Mouse (Mus musculus): ENCODE measurements around the gene Pah. TPM values are rescaled to one million over a fixed set of nuclear protein-coding genes. Genes with fewer than 3 reads are reported as not detected.

Gene Pah
- polyA plus RNA-seq, 1 experiment from 2014 or later: not detected

DNA sequence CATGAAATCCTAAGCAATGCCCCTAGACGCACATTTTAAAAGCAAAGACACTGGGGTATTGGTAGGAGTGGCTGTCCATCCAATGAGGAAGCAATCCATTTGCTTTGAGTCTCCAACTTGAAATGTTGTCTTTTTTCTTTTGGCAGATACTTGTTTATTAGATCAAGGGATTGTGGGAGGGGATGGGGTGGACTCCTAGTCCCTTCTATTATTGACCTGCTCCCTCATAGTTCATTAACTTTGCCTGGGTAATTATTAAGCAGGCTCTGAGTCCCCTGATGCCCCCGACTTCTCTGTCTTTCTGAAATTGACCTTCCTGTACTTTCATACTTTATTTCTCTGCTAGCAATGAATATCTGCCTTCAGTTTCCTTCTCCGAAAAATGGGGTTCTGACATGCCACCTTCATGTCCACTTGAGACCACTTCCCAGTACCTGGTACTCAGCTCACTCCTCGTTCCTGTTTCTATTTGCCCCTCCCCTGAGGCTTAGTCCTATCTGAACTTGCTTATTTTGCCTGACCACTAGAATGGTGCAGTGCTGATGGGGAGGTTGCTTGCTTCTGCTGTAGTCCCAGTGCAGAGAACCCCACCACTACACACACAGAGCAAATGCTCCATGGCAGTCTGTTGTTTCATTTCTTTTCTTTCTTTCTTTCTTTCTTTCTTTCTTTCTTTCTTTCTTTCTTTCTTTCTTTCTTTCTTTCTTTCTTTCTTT lies 1.0 kb upstream of the Pah start:
- Histone ChIP-seq H3K4me2 (replicated peaks; ENCODE audit: low read depth, low read length) (no peak overlapping the region), H3K27ac (ENCODE audit: low read length) (no peak overlapping the region), H3K9ac (replicated peaks; ENCODE audit: low read depth) (no peak overlapping the region), H3K36me3 (ENCODE audit: insufficient read depth, low read length) (no peaks in the 10 kb centered on the region), H3K27me3 (replicated peaks; ENCODE audit: insufficient read depth, low read length) (no peaks in the 10 kb centered on the region), H3K9me3 (ENCODE audit: low read length) (no peaks in the 10 kb centered on the region), H3K4me3 (ENCODE audit: low read depth, low read length) (no peak overlapping the region), H3K4me1 (ENCODE audit: insufficient read depth, low read depth, low read length) (no peaks in the 10 kb centered on the region)
- no peak for TF ChIP-seq EP300 (IDR thresholded peaks at IDR 0.05)
- no peak for TF ChIP-seq CTCF (IDR thresholded peaks at IDR 0.05)
- DNase-seq (ENCODE audit: low spot score): no peak
- 64% methylated on average over 4 of the region's 4 CpGs for WGBS
- no peak for ATAC-seq

DNA sequence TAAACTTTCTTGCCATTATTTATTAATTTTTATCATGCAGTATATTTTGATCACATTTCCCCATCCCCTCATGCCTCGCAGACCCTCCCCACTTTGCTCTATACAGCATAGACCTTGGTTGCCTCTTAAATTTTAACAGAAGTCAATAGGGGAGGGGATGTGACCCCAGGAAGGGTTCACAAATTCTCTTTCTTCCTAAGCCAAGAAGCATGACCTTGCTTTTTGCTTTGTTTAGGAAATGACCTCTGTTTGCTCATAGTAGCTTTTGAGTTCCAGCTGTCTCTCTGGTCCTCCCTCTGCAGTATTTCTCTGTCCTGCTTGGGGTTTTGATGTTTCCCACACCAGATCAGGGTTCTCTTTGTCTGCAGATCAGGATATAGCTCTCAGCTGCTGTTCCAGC lies 12.6 kb downstream of the Pah start:
- no peak for TF ChIP-seq EP300 (IDR thresholded peaks at IDR 0.05)
- TF ChIP-seq CTCF (IDR thresholded peaks at IDR 0.05): no peak
- no peak overlapping the region for H3K9ac ChIP-seq (replicated peaks; ENCODE audit: low read depth)
- no peak overlapping the region for H3K4me2 ChIP-seq (replicated peaks; ENCODE audit: low read depth, low read length)
- no peak overlapping the region for H3K27ac ChIP-seq (ENCODE audit: low read length)
- ATAC-seq (no peak), DNase-seq (ENCODE audit: low spot score) (no peak)
- H3K36me3 ChIP-seq (ENCODE audit: insufficient read depth, low read length): no peaks in the 10 kb centered on the region
- H3K27me3 ChIP-seq (replicated peaks; ENCODE audit: insufficient read depth, low read length): no peaks in the 10 kb centered on the region
- no peaks in the 10 kb centered on the region for H3K9me3 ChIP-seq (ENCODE audit: low read length)
- H3K4me1 ChIP-seq (ENCODE audit: insufficient read depth, low read depth, low read length): no peaks in the 10 kb centered on the region
- WGBS: 76% methylated on average over 1 of the region's 1 CpGs
- H3K4me3 ChIP-seq (ENCODE audit: low read depth, low read length): no peak overlapping the region

DNA sequence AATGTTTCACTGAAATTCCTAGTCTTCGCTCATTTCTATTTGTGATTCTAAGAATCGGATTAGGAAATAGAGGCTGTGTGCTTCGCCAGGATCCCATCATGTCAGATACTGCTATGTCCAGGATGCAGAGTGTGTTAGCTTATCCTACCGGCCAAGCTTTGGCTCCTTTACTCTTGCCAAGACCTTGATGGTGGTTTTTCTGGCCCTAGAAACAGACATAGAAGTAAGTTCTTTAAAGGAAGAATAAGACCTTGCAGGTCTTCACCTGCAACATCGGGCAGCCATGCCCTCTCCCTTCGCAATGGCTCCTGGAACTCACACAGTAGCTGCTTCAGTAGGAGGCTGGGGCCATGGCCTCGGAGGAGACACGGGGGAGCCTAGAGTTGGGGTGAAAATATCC lies 24.2 kb downstream of the Pah start:
- no peaks in the 10 kb centered on the region for H3K27me3 ChIP-seq (replicated peaks; ENCODE audit: insufficient read depth, low read length)
- TF ChIP-seq CTCF (IDR thresholded peaks at IDR 0.05): no peak
- TF ChIP-seq EP300 (IDR thresholded peaks at IDR 0.05): no peak
- no peak overlapping the region for H3K27ac ChIP-seq (ENCODE audit: low read length)
- no peak for DNase-seq (ENCODE audit: low spot score)
- H3K36me3 ChIP-seq (ENCODE audit: insufficient read depth, low read length): no peaks in the 10 kb centered on the region
- no peaks in the 10 kb centered on the region for H3K9me3 ChIP-seq (ENCODE audit: low read length)
- ATAC-seq: no peak
- no peak overlapping the region for H3K4me2 ChIP-seq (replicated peaks; ENCODE audit: low read depth, low read length)
- no peak overlapping the region for H3K4me3 ChIP-seq (ENCODE audit: low read depth, low read length)
- 76% methylated on average over 8 of the region's 8 CpGs for WGBS
- no peak overlapping the region for H3K9ac ChIP-seq (replicated peaks; ENCODE audit: low read depth)
- H3K4me1 ChIP-seq (ENCODE audit: insufficient read depth, low read depth, low read length): no peaks in the 10 kb centered on the region

DNA sequence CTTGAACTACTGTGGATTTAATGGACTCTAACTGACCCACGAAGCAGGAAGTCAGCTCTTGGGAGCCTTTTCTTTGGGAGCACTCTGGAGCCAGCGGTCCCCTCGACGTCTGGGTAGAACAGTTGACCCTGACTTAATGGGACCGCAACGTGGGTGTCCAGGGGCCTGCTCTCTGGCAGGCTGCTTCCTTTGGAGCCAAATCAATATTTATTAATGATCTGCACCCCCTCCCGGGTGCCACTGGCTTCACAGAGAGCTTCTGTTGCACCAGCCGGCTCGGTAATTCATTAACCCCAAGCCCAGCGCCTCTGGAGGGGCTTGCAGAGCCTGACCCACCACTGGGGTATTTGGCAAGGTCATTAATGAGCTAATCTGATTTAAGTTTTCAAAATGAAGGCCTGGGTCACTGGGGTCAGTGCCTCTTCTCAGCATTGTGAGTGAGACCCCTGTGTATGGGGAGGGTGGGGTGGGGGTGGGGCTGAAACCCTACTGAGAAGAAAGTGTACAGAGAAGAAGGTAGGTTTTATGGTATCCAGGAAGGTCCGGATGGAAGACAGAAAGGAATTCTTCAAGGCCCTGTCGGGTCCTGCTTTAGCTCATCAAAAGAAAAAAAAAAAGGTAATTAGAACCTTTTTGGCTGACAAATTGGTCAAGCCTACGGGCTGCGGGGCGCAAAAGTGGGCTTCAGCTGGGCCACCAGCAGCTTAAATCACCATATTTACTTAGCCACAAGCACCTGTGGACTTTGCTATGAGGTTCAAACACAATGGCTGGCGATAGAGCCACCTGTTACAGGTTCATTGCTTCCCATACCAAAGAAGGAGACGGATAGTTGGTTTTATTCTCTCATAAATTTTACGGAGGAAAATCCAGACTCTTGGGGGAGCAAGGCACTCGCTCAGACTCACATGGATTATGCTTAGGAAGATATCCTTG lies 25.0 kb downstream of the Pah start:
- Histone ChIP-seq H3K4me3 (ENCODE audit: low read depth, low read length) (no peak overlapping the region), H3K27me3 (replicated peaks; ENCODE audit: insufficient read depth, low read length) (no peaks in the 10 kb centered on the region), H3K27ac (ENCODE audit: low read length) (no peak overlapping the region), H3K9ac (replicated peaks; ENCODE audit: low read depth) (no peak overlapping the region), H3K4me2 (replicated peaks; ENCODE audit: low read depth, low read length) (no peak overlapping the region), H3K4me1 (ENCODE audit: insufficient read depth, low read depth, low read length) (no peaks in the 10 kb centered on the region), H3K36me3 (ENCODE audit: insufficient read depth, low read length) (no peaks in the 10 kb centered on the region), H3K9me3 (ENCODE audit: low read length) (no peaks in the 10 kb centered on the region)
- DNase-seq (ENCODE audit: low spot score): no peak
- 43% methylated on average over 19 of the region's 19 CpGs for WGBS
- ATAC-seq: no peak
- TF ChIP-seq EP300 (IDR thresholded peaks at IDR 0.05) (no peak), CTCF (IDR thresholded peaks at IDR 0.05) (no peak)

DNA sequence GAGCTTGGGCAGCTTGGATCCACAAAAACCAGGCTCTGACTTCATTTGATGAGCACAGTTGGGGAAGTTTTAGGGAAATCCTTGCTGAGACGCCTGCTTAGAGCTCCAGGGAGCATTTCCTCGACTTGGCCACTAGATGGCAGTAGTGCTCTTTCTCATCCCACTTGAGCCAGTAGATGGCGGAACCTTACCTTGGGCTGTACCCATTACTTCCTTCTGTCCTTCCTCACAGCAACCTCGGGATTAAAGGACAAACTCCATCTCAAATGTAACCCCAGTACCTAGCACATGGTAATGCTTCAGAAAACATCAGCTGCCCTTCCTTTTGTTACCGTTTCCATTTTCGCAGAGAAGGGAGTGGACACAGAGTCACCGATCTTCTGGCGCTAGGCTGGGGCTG lies 31.1 kb downstream of the Pah start:
- no peak overlapping the region for H3K9ac ChIP-seq (replicated peaks; ENCODE audit: low read depth)
- no peak for ATAC-seq
- TF ChIP-seq CTCF (IDR thresholded peaks at IDR 0.05): peak; percentile 98
- no peak for TF ChIP-seq EP300 (IDR thresholded peaks at IDR 0.05)
- WGBS: 32% methylated on average over 8 of the region's 8 CpGs
- DNase-seq (ENCODE audit: low spot score): peak; percentile 74
- no peaks in the 10 kb centered on the region for H3K4me1 ChIP-seq (ENCODE audit: insufficient read depth, low read depth, low read length)
- H3K4me2 ChIP-seq (replicated peaks; ENCODE audit: low read depth, low read length): no peak overlapping the region
- H3K27ac ChIP-seq (ENCODE audit: low read length): no peak overlapping the region
- no peaks in the 10 kb centered on the region for H3K36me3 ChIP-seq (ENCODE audit: insufficient read depth, low read length)
- H3K4me3 ChIP-seq (ENCODE audit: low read depth, low read length): no peak overlapping the region
- H3K27me3 ChIP-seq (replicated peaks; ENCODE audit: insufficient read depth, low read length): no peaks in the 10 kb centered on the region; the same call in 1 of the 2 replicates
- no peaks in the 10 kb centered on the region for H3K9me3 ChIP-seq (ENCODE audit: low read length)

DNA sequence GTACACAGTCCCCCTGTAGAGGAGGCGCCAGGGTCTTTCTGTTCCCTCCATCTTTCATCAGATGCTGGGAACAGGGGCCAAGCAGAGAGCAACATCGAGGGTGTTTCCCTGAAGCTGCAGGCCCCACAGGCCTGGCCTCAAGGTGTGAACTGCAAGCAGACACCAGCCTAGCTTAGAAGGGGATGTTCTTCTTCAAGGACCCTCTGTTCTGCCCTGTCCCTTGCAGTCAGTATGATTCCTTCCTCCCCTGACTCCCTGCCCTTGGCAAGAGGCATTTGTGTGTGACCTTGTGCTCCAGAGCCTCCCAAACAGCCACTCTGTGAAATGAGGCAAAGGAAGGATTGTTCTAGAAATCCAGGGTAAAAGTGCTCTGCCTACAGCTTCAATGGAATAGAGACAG lies 34.8 kb downstream of the Pah start:
- Histone ChIP-seq H3K9ac (replicated peaks; ENCODE audit: low read depth) (no peak overlapping the region), H3K4me2 (replicated peaks; ENCODE audit: low read depth, low read length) (no peak overlapping the region), H3K27me3 (replicated peaks; ENCODE audit: insufficient read depth, low read length) (no peaks in the 10 kb centered on the region; the same call in 1 of the 2 replicates), H3K9me3 (ENCODE audit: low read length) (no peaks in the 10 kb centered on the region), H3K36me3 (ENCODE audit: insufficient read depth, low read length) (no peaks in the 10 kb centered on the region), H3K4me3 (ENCODE audit: low read depth, low read length) (no peak overlapping the region), H3K4me1 (ENCODE audit: insufficient read depth, low read depth, low read length) (no peaks in the 10 kb centered on the region), H3K27ac (ENCODE audit: low read length) (no peak overlapping the region)
- DNase-seq (ENCODE audit: low spot score) (no peak), ATAC-seq (no peak)
- 49% methylated on average over 2 of the region's 2 CpGs for WGBS
- TF ChIP-seq CTCF (IDR thresholded peaks at IDR 0.05) (no peak), EP300 (IDR thresholded peaks at IDR 0.05) (no peak)

All from lung, postnatal 0 days (tissue).